Mouse (Mus musculus) hindbrain, embryonic 12.5 days (tissue): ENCODE results near the gene Olfr600. TPM values are rescaled to one million over a fixed set of nuclear protein-coding genes. Genes with fewer than 3 reads are reported as not detected.
"Not testable (repeated sequence)": the region's sequence is repeated elsewhere in the genome, so short reads cannot be mapped to it uniquely, and the experiment has no call there.

Source experiments
- ATAC-seq: fragments of 200-750 bp; cut with Nextera tagmentation; 2 replicates; pipeline ENCODE4 v1.8.0; 2017; ENCODE audit warnings: moderate TSS enrichment; ENCODE audit not compliant: low FRiP score
- H3K27ac ChIP-seq: fragments of 300-500 bp; sonication (generic); 2 replicates; pipeline ENCODE4 v1.5.1; 2016; ENCODE audit warnings: mild to moderate bottlenecking
- H3K27me3 ChIP-seq: fragments of 300-500 bp; sonication (generic); 2 replicates; pipeline ENCODE4 v1.6.1; 2016; ENCODE audit warnings: mild to moderate bottlenecking
- H3K36me3 ChIP-seq: fragments of 300-500 bp; sonication (generic); 2 replicates; pipeline ENCODE4 v1.6.1; 2016; ENCODE audit warnings: mild to moderate bottlenecking
- H3K4me1 ChIP-seq: fragments of 300-500 bp; sonication (generic); 2 replicates; pipeline ENCODE4 v1.6.1; 2016
- H3K4me2 ChIP-seq: fragments of 300-500 bp; sonication (generic); replicated peaks from 2 replicates; pipeline ENCODE4 v1.6.1; 2016; ENCODE audit warnings: mild to moderate bottlenecking
- H3K4me3 ChIP-seq: fragments of 300-500 bp; sonication (generic); 2 replicates; pipeline ENCODE4 v1.5.1; 2016; ENCODE audit warnings: mild to moderate bottlenecking
- H3K9ac ChIP-seq: fragments of 300-500 bp; sonication (generic); 2 replicates; pipeline ENCODE4 v1.6.1; 2016; ENCODE audit warnings: mild to moderate bottlenecking, moderate library complexity
- H3K9me3 ChIP-seq: fragments of 300-500 bp; sonication (generic); replicated peaks from 2 replicates; pipeline ENCODE4 v1.6.1; 2016; ENCODE audit warnings: mild to moderate bottlenecking
- WGBS: fragments of 180-500 bp; shearing (Covaris S2); methylation state at CpG from one replicate; pipeline ENCODE4 v1.1.7; 2016; 5-methylcytosine and 5-hydroxymethylcytosine counted together
- polyA plus RNA-seq: library from polyadenylated mRNA; unstranded; fragments of >200 nt; fragmentation: Nextera tagmentation; extraction: Ambion mirVana; gene quantifications from 2 replicates; pipeline ENCODE4 v1.2.1, GENCODE M21; 2016

Olfr600 gene
- not detected in 2 replicates for polyA plus RNA-seq

DNA sequence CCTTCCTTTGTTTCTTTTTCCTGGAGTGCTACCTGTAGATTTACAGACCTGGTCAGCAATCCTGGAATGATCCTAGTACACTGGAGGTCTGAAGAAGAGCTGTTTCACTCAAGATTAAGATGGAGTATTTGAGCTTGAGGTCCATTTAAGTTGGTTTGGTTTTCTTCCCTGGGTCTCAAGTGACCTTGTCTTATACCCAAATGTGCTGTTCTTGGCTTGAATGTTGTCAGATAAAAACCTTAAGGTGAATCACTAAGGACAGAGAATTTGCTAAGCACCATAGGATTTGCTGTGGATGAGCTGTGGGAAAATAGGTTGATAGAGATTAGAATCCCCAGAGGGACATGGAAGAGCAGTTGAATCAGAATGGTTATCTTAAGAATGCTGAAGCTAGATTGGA lies at the start of gene Olfr600:
Gene Olfr600 (minus strand): TSS at position 101 of the 400 bp plus-strand sequence.
- Histone ChIP-seq H3K4me2 (no peak within 1 kb of the TSS), H3K9me3 (no peaks in the 10 kb centered on the region), H3K27me3 (no peaks in the 10 kb centered on the region), H3K4me1 (no peaks in the 10 kb centered on the region), H3K4me3 (no peak within 1 kb of the TSS), H3K36me3 (no peaks in the 10 kb centered on the region), H3K27ac (no peak within 1 kb of the TSS), H3K9ac (no peak within 1 kb of the TSS)
- ATAC-seq = no peak

DNA sequence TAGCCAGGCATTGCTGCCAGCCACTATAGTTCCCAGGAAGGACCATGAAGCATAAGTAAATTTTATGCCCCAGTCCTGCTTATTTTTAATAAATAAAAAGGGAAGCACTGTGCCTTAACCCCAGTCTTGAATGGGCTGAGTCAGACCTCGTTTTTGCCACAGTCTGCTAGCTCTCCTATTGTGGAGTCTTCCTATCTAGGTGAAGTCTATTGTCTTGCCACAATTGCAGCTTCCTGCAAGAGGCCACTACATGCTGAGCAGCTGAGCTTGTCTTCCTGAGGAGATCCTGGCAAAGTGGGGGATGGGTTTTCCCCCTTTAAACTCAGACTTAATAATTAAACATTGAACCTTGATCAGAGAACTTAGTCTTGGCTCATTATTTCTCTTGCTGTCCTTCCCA lies 49.5 kb upstream of the Olfr600 start:
- H3K27me3 ChIP-seq = no peaks in the 10 kb centered on the region
- H3K9me3 ChIP-seq = no peaks in the 10 kb centered on the region
- no peak overlapping the region for H3K27ac ChIP-seq
- H3K4me3 ChIP-seq = no peak overlapping the region
- H3K4me2 ChIP-seq = no peak overlapping the region
- ATAC-seq = no peak
- no peak overlapping the region for H3K9ac ChIP-seq
- WGBS = 11% methylated on average over 1 of the region's 1 CpGs
- H3K4me1 ChIP-seq = no peaks in the 10 kb centered on the region
- H3K36me3 ChIP-seq = no peaks in the 10 kb centered on the region

DNA sequence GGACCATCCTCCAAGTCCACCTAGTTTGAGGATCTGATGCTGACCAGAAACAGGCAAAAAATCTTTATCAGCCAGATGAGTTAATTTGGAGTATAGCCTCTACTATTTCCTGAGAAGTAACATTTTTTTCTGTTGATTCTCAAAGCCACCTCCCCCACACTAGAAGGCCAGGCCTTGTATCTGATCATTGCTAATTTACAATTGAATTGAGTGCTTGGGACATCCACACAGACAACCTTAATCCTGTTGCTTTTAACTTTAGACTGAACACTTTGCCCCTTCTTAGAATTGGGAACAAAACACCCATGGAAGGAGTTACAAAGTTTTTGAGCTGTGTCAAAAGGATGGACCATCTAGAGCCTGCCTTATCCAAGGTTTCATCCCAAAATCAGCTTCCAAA lies 48.3 kb upstream of the Olfr600 start:
- Histone ChIP-seq H3K4me1 (no peaks in the 10 kb centered on the region), H3K4me3 (no peak overlapping the region), H3K9me3 (no peaks in the 10 kb centered on the region), H3K4me2 (no peak overlapping the region), H3K36me3 (no peaks in the 10 kb centered on the region), H3K27me3 (no peaks in the 10 kb centered on the region), H3K27ac (no peak overlapping the region), H3K9ac (no peak overlapping the region)
- no peak for ATAC-seq

DNA sequence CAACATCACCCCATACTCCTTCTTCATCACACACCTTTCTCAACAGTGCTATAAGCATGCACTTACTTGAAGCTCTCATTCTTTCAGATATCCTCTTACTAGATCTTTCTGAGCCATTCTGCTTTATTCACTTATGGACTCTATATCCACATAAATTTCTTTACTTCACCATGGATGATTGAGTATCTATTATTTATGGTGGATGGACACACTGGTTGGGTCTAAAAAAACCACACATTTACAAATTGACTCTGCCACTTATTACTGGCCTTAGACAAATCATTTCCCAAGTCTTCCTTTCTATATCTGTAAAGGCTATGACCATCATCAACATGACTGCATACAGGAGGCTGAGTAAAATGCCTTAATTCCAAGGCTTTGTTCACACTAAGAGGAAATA lies 36.6 kb upstream of the Olfr600 start, which contains the start of gene Olfr603:
Gene Olfr603 (minus strand): TSS at position 101 of the 400 bp plus-strand sequence.
- no peak for ATAC-seq
- Histone ChIP-seq H3K9me3 (no peaks in the 10 kb centered on the region), H3K27me3 (no peaks in the 10 kb centered on the region), H3K4me1 (no peaks in the 10 kb centered on the region), H3K27ac (no peak within 1 kb of the TSS), H3K4me2 (no peak within 1 kb of the TSS), H3K4me3 (no peak within 1 kb of the TSS), H3K36me3 (no peaks in the 10 kb centered on the region), H3K9ac (no peak within 1 kb of the TSS)

DNA sequence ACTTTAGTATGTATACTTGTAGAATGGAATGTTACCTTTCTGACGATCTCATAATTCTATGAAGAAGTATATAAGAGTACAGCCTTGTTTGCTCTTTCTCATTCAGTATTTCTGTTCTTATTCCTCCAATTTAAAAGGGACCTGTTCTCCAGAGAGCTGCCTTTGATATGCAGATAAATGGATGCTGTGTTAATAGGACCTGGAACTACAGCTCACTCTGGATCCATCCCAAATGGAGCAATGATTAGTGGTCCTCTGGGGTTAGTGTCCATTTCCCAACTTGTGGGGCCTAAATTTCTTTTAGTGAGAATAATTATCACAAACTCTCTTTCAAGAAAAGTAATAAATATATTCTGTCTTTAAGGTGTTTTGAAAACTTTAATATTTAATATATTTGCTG lies 13.1 kb upstream of the Olfr600 start, which contains the start of gene Olfr601:
Gene Olfr601 (minus strand): TSS at position 101 of the 400 bp plus-strand sequence.
- ATAC-seq = no peak
- Histone ChIP-seq H3K4me1 (no peaks in the 10 kb centered on the region), H3K4me3 (no peak within 1 kb of the TSS), H3K27ac (no peak within 1 kb of the TSS), H3K9me3 (no peaks in the 10 kb centered on the region), H3K27me3 (no peaks in the 10 kb centered on the region), H3K4me2 (no peak within 1 kb of the TSS), H3K36me3 (no peaks in the 10 kb centered on the region), H3K9ac (no peak within 1 kb of the TSS)
- WGBS = 97% methylated on average over 1 of the region's 1 CpGs

DNA sequence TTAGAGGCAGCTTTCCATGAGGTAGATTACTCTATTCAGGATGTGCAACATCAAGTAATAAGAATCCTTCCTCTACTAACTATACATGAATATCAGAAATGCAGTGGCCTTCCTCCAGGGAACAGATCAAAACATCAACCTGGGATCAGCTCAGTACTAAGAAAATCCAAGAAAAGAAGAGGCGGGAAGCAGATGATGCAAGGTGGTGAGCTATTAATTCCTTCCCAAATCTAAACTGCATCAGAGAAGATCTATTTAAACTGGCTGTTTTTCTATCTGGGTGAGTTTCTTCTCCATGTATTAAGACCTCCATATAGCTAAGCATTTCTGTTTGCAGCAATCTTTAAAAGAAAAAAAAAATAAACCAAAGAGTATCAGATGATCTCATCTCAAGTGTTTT lies 13.9 kb downstream of the Olfr600 start, which contains the start of gene Olfr599:
Gene Olfr599 (plus strand): TSS at position 301 of the 400 bp plus-strand sequence.
- H3K4me3 ChIP-seq = no peak within 1 kb of the TSS
- H3K27me3 ChIP-seq = no peaks in the 10 kb centered on the region
- WGBS = 88% methylated on average over 1 of the region's 1 CpGs
- no peak within 1 kb of the TSS for H3K4me2 ChIP-seq
- H3K4me1 ChIP-seq = no peaks in the 10 kb centered on the region
- no peak within 1 kb of the TSS for H3K9ac ChIP-seq
- no peak for ATAC-seq
- H3K36me3 ChIP-seq = no peaks in the 10 kb centered on the region
- no peaks in the 10 kb centered on the region for H3K9me3 ChIP-seq
- no peak within 1 kb of the TSS for H3K27ac ChIP-seq

DNA sequence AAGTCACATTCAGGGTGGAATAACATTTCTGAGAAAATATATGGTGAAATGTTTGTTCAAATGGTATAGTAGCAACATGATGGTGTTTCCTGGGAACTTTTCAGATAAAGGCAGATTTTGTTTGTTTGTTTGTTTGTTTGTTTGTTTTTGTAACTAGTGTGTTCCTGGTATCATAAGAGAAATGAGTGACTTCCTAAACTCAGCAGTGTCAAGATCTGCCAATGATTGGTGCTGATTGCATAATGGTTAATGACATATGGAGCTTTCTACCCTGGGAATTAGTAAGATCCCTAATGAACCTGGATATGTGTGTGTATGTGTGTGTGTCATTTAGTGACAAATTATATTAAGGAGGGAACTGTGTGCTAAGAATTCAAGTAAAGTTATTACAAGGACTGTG lies 26.2 kb downstream of the Olfr600 start, which contains the start of gene Olfr598:
Gene Olfr598 (plus strand): TSS at position 301 of the 400 bp plus-strand sequence.
- Histone ChIP-seq H3K36me3 (no peaks in the 10 kb centered on the region), H3K4me3 (no peak within 1 kb of the TSS), H3K4me2 (no peak within 1 kb of the TSS), H3K27me3 (no peaks in the 10 kb centered on the region), H3K27ac (no peak within 1 kb of the TSS), H3K9ac (no peak within 1 kb of the TSS), H3K4me1 (no peaks in the 10 kb centered on the region), H3K9me3 (no peaks in the 10 kb centered on the region)
- ATAC-seq = no peak

DNA sequence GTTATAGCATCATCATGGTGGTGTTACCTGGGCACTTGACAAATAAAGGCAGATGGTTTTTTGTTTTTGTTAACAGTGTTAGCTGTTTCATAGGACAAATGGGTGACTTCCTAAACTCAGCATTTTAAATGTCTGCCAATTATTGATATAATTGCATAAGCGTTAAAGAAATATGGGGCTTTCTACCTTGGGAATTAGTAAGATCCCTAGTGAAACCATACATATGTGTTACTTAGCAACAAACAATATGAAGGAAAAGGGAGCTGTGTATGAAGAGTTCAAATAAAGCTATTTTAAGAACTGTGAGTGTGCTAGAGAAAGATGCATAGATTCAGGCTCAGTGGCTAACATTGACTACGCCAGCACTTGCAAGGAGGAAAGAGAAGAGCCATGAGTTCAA lies 33.5 kb downstream of the Olfr600 start, which contains the start of gene Olfr597:
Gene Olfr597 (plus strand): TSS at position 301 of the 400 bp plus-strand sequence.
- H3K4me1 ChIP-seq, H3K4me3 ChIP-seq, H3K27ac ChIP-seq, H3K9ac ChIP-seq, ATAC-seq, H3K9me3 ChIP-seq, H3K36me3 ChIP-seq, H3K27me3 ChIP-seq, H3K4me2 ChIP-seq: not testable (repeated sequence)
- WGBS = 86% methylated on average over 2 of the region's 2 CpGs

DNA sequence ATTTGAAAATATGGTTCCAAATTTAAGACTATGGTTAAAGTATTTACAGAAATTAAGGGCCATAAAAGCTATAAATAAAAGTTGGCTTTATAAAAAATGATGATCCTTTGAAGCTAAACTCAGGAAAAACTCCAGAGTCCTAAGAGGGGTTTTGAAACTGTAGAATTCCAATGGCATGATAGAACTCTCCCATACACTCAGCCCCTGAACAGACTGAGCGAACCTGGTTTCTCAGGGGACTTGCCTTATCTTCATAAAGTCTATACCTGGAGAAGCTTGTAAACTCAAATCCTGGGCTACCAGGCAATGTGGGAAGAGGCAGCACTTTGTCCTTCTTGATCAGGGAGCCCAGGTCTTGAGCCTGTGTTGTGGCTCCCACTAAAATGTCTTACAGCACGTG lies 44.1 kb downstream of the Olfr600 start, which contains the start of gene Olfr596:
Gene Olfr596 (plus strand): TSS at position 301 of the 400 bp plus-strand sequence.
- not testable (repeated sequence) for H3K9ac ChIP-seq, H3K27ac ChIP-seq, H3K4me3 ChIP-seq, H3K36me3 ChIP-seq, H3K27me3 ChIP-seq, ATAC-seq, H3K4me2 ChIP-seq, H3K9me3 ChIP-seq, H3K4me1 ChIP-seq
- 93% methylated on average over 2 of the region's 2 CpGs for WGBS

Other genes starting within 250 kb of the Olfr600 start
- not detected in 2 replicates for gene Olfr586, start 224.0 kb downstream of the Olfr600 start, polyA plus RNA-seq
- not detected in 2 replicates for gene Olfr588-ps1, start 208.8 kb downstream of the Olfr600 start, polyA plus RNA-seq
- not detected in 2 replicates for gene Olfr589, start 193.3 kb downstream of the Olfr600 start, polyA plus RNA-seq
- gene Olfr591, start 171.3 kb downstream of the Olfr600 start, polyA plus RNA-seq = not detected in 2 replicates
- not detected in 2 replicates for gene Olfr592, start 164.9 kb downstream of the Olfr600 start, polyA plus RNA-seq
- not detected in 2 replicates for gene Olfr593, start 137.8 kb downstream of the Olfr600 start, polyA plus RNA-seq
- gene Olfr594, start 132.7 kb downstream of the Olfr600 start, polyA plus RNA-seq = not detected in 2 replicates
- not detected in 2 replicates for gene Usp17ld, start 97.2 kb downstream of the Olfr600 start, polyA plus RNA-seq
- gene Olfr596, start 44.0 kb downstream of the Olfr600 start, polyA plus RNA-seq = not detected in 2 replicates
- not detected in 2 replicates for gene Olfr597, start 33.4 kb downstream of the Olfr600 start, polyA plus RNA-seq
- gene Olfr598, start 26.1 kb downstream of the Olfr600 start, polyA plus RNA-seq = not detected in 2 replicates
- not detected in 2 replicates for gene Olfr599, start 13.8 kb downstream of the Olfr600 start, polyA plus RNA-seq
- gene Olfr601, start 13.0 kb upstream of the Olfr600 start, polyA plus RNA-seq = not detected in 2 replicates
- not detected in 2 replicates for gene Olfr603, start 36.5 kb upstream of the Olfr600 start, polyA plus RNA-seq
- not detected in 2 replicates for gene Usp17lc, start 65.4 kb upstream of the Olfr600 start, polyA plus RNA-seq
- gene Olfr605, start 95.8 kb upstream of the Olfr600 start, polyA plus RNA-seq = not detected in 2 replicates
- not detected in 2 replicates for gene Olfr606, start 99.4 kb upstream of the Olfr600 start, polyA plus RNA-seq
- not detected in 2 replicates for gene Olfr607, start 114.5 kb upstream of the Olfr600 start, polyA plus RNA-seq
- not detected in 2 replicates for gene Olfr608, start 120.2 kb upstream of the Olfr600 start, polyA plus RNA-seq
- gene Olfr609, start 148.4 kb upstream of the Olfr600 start, polyA plus RNA-seq = not detected in 2 replicates
- not detected in 2 replicates for gene Olfr610, start 162.5 kb upstream of the Olfr600 start, polyA plus RNA-seq
- gene Olfr611, start 171.2 kb upstream of the Olfr600 start, polyA plus RNA-seq = not detected in 2 replicates
- not detected in 2 replicates for gene Olfr612, start 193.0 kb upstream of the Olfr600 start, polyA plus RNA-seq
- not detected in 2 replicates for gene Olfr613, start 198.4 kb upstream of the Olfr600 start, polyA plus RNA-seq
- not detected in 2 replicates for gene Olfr615, start 206.4 kb upstream of the Olfr600 start, polyA plus RNA-seq
- gene Olfr616, start 219.5 kb upstream of the Olfr600 start, polyA plus RNA-seq = not detected in 2 replicates
- gene Olfr617, start 223.4 kb upstream of the Olfr600 start, polyA plus RNA-seq = not detected in 2 replicates
- not detected in 2 replicates for gene Olfr618, start 240.4 kb upstream of the Olfr600 start, polyA plus RNA-seq